Comparison of ENCODE assay signal across 11 mouse cellular contexts in the genomic region with DNA sequence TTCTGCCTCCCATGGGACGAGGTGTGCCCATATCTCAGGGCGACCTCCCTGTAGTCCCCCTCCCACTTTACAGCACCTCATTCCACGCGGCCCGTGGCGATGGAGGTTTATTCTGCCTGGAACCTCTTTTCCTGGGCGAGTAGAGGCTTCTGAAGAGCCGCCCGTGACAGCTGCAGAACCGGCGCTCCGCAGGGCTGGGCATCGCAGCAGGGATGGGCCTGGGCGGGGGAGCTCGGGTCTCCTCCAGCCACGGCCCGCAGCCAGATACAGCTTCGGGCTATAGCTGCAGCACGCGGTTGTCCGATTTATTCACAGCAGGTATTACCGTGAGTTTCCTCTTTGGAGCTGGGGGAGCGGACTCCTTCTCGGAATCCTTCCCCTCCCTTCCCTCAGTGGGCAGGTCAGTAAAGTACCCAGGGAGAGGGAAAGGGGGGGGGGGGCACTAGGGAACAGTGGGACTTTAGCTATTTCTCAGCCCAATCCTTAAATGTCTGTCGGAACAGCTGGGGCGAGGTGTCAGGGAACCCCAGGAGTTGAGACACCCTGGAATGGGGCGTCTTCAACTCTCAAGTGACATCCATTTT. TPM values are rescaled to one million over a fixed set of nuclear protein-coding genes. Genes with fewer than 3 reads are reported as not detected.
DNase-seq lines count a peak whose midpoint lies in the region; ATAC-seq and TF ChIP-seq lines count a peak whose summit lies in the region.
"Had no signal": no experiment of that assay in that cellular context is flagged by ENCODE, and none has a peak within 500 bp of the region (broad histone marks: within the 10 kb centered on the region; RNA-seq: fewer than 3 reads in every experiment).

No protein-coding gene starts in this region.

- no peaks in the 10 kb centered on the region for H3K9me3 ChIP-seq in midbrain, embryonic 11.5 days (ENCODE audit: control insufficient read depth, low read length)
- no peaks in the 10 kb centered on the region for H3K9me3 ChIP-seq in midbrain, postnatal 0 days (ENCODE audit: low read length)
- no peaks in the 10 kb centered on the region for H3K9me3 ChIP-seq in limb, embryonic 10.5 days (replicated peaks)

- peak overlapping the region; percentile 16 for H3K4me2 ChIP-seq in midbrain, embryonic 11.5 days
- no peak overlapping the region for H3K4me2 ChIP-seq in midbrain, postnatal 0 days (ENCODE audit: low read depth, low read length, poor library complexity, severe bottlenecking)

- no peak overlapping the region for H3K27ac ChIP-seq in gastrocnemius, adult 2 months
- no peak overlapping the region for H3K27ac ChIP-seq in midbrain, embryonic 11.5 days (ENCODE audit: low read depth, low read length)
- no peak overlapping the region for H3K27ac ChIP-seq in midbrain, postnatal 0 days (ENCODE audit: low read depth, low read length)
- H3K27ac ChIP-seq in limb, embryonic 10.5 days = no peak overlapping the region

- H3K36me3 ChIP-seq in midbrain, embryonic 11.5 days (ENCODE audit: control insufficient read depth, insufficient read depth, low read length) = no peaks in the 10 kb centered on the region
- H3K36me3 ChIP-seq in midbrain, postnatal 0 days (ENCODE audit: insufficient read depth, low read length) = no peaks in the 10 kb centered on the region
- no peaks in the 10 kb centered on the region for H3K36me3 ChIP-seq in limb, embryonic 10.5 days

- WGBS in midbrain, embryonic 11.5 days = under 1% methylated on average over 27 of the region's 27 CpGs
- WGBS in midbrain, postnatal 0 days = under 1% methylated on average over 27 of the region's 27 CpGs
- under 1% methylated on average over 27 of the region's 27 CpGs for WGBS in limb, embryonic 10.5 days

- peak overlapping the region; percentile 67 for H3K4me3 ChIP-seq in gastrocnemius, adult 2 months
- H3K4me3 ChIP-seq in midbrain, embryonic 11.5 days (ENCODE audit: low read depth, low read length) = no peak overlapping the region; the same call in 1 of the 2 replicates
- H3K4me3 ChIP-seq in midbrain, postnatal 0 days (ENCODE audit: low read depth, low read length) = no peak overlapping the region
- peak overlapping the region; percentile 59 for H3K4me3 ChIP-seq in limb, embryonic 10.5 days

- no peak for ATAC-seq in midbrain, embryonic 11.5 days (ENCODE audit: low FRiP score)
- ATAC-seq in midbrain, postnatal 0 days (ENCODE audit: low FRiP score) = no peak

- no peak for TF ChIP-seq CTCF in gastrocnemius, adult 2 months (IDR thresholded peaks at IDR 0.05)
- no peak for TF ChIP-seq CTCF in midbrain, postnatal 0 days (IDR thresholded peaks at IDR 0.05)

- intact Hi-C loops in gastrocnemius, adult 2 months (cut with DNase I) = no loop called here
- intact Hi-C loops in gastrocnemius, postnatal 14 days (cut with DNase I; ENCODE audit: low total_unique reads) = no loop called here

- DNase-seq in gastrocnemius, adult 2 months = no peak
- DNase-seq in gastrocnemius, postnatal 14 days = no peak
- peak; percentile 96 for DNase-seq in midbrain, embryonic 11.5 days (ENCODE audit: low spot score, missing footprints)
- DNase-seq in midbrain, postnatal 0 days (ENCODE audit: low spot score) = no peak
- DNase-seq in limb, embryonic 10.5 days (ENCODE audit: low spot score) = peak; percentile 58
- DNase-seq in gastrocnemius, adult 18-20 months (ENCODE audit: low spot score) = no peak
- DNase-seq in spleen, postnatal 14 days (ENCODE audit: low spot score in 2 of 2) = no peak
- no peak for DNase-seq in urinary bladder, postnatal 4 days (ENCODE audit: low spot score in 2 of 2)

- peaks cover 33% of the 10 kb centered on the region for H3K4me1 ChIP-seq in midbrain, embryonic 11.5 days (ENCODE audit: control insufficient read depth, insufficient read depth, low read length)
- H3K4me1 ChIP-seq in midbrain, postnatal 0 days (ENCODE audit: insufficient read depth, low read length) = no peaks in the 10 kb centered on the region
- H3K4me1 ChIP-seq in limb, embryonic 10.5 days = peaks cover 80% of the 10 kb centered on the region

- H3K9ac ChIP-seq in midbrain, embryonic 11.5 days (ENCODE audit: low read length) = no peak overlapping the region
- no peak overlapping the region for H3K9ac ChIP-seq in midbrain, postnatal 0 days (replicated peaks; ENCODE audit: low read length, poor library complexity, severe bottlenecking)

- H3K27me3 ChIP-seq in midbrain, embryonic 11.5 days (ENCODE audit: control insufficient read depth, insufficient read depth, low read length) = peaks cover 98% of the 10 kb centered on the region
- H3K27me3 ChIP-seq in midbrain, postnatal 0 days (ENCODE audit: insufficient read depth, low read length) = peaks cover 77% of the 10 kb centered on the region
- peaks cover 99% of the 10 kb centered on the region for H3K27me3 ChIP-seq in limb, embryonic 10.5 days (ENCODE audit: low read depth, poor library complexity, severe bottlenecking)

RNA-seq across cellular contexts. Expression of a gene that starts 0.6 kb away (rescaled TPM):
- total RNA-seq in gastrocnemius, adult 2 months (2021) = not detected
- not detected for total RNA-seq in gastrocnemius, postnatal 14 days (2021)
- 2.8 and 4.5 TPM in 2 replicates for polyA plus RNA-seq in midbrain, embryonic 11.5 days (2014; fragmentation: Nextera tagmentation; extraction: Ambion mirVana)
- total RNA-seq in midbrain, postnatal 0 days (2014; rRNA removed) = 0.24 TPM in 1 of 2 replicates, not detected in the other
- polyA plus RNA-seq in midbrain, postnatal 0 days (2015; fragmentation: Nextera tagmentation; extraction: Ambion mirVana) = not detected in 2 replicates
- polyA plus RNA-seq in limb, embryonic 10.5 days (2016; fragmentation: Nextera tagmentation; extraction: Ambion mirVana) = 11.5 and 25.1 TPM in 2 replicates
- not detected for total RNA-seq in gastrocnemius, adult 18-20 months (2021)
- total RNA-seq: adrenal gland, postnatal 10 days had no signal
- polyA plus RNA-seq: large intestine, adult 2 months; spleen, adult 2 months had no signal

Comparison
In these comparisons a context has a peak if more than half of its experiments do, and no peak if none do; other contexts are left out.
1. DNase-seq: peak in midbrain, embryonic 11.5 days (single experiment) and limb, embryonic 10.5 days (single experiment); none in gastrocnemius, adult 2 months (single experiment), gastrocnemius, postnatal 14 days (single experiment), midbrain, postnatal 0 days (single experiment), gastrocnemius, adult 18-20 months (single experiment), spleen, postnatal 14 days (0 of 2) and urinary bladder, postnatal 4 days (0 of 2).
2. H3K4me3 ChIP-seq: peak in gastrocnemius, adult 2 months (single experiment) and limb, embryonic 10.5 days (single experiment); none in midbrain, embryonic 11.5 days (single experiment) and midbrain, postnatal 0 days (single experiment).